Mouse (Mus musculus) bone marrow macrophage, adult 2 months (primary cell): ENCODE measurements at regions not wholly inside any gene's neighbourhood (a gene's known extent, or its start where the extent isn't known, plus 50 kb on each side); places are given as distances from the start of the nearest gene placed in this dataset.

Source experiments
- CTCF ChIP-seq: IDR thresholded peaks from 2 replicates; pipeline ENCODE4 v1.5.1; 2012; ENCODE audit warnings: low read depth, mild to moderate bottlenecking, low read length, moderate library complexity
- POLR2A ChIP-seq: IDR thresholded peaks from 2 replicates; pipeline ENCODE4 v1.6.1; 2012; ENCODE audit warnings: mild to moderate bottlenecking, low read depth, low read length, borderline replicate concordance

- TF ChIP-seq POLR2A (no peak), CTCF (no peak)
Measured at GRCm38 (mm10) chr7:129766087-129766834, 174.6 kb downstream of the Wdr11 start.
